Mouse (Mus musculus) embryo, embryonic 11 days (tissue): ENCODE measurements around the gene Mink1.
"Not testable (repeated sequence)": the region's sequence is repeated elsewhere in the genome, so short reads cannot be mapped to it uniquely, and the experiment has no call there.

Experiments used
- DNase-seq: peaks from one replicate; pipeline ENCODE4 v3.0.0-alpha.2; 2015

The Mink1 gene

GRCm38 (mm10) chr11:70561937-70562286 is 769 bp upstream of the Mink1 start:
- DNase-seq = no peak

GRCm38 (mm10) chr11:70562995-70563469 is 351 bp downstream of the Mink1 start:
- peak; percentile 36 for DNase-seq

- peak; percentile 65 for DNase-seq
Observed at GRCm38 (mm10) chr11:70563470-70564275, 992 bp downstream of the Mink1 start.

- DNase-seq = no peak
Observed at GRCm38 (mm10) chr11:70564276-70564873, 1.7 kb downstream of the Mink1 start.

GRCm38 (mm10) chr11:70566586-70566985 is 3.9 kb downstream of the Mink1 start:
- no peak for DNase-seq

GRCm38 (mm10) chr11:70570614-70571013 is 7.9 kb downstream of the Mink1 start:
- DNase-seq = not testable (repeated sequence)

GRCm38 (mm10) chr11:70571641-70572040 is 9.0 kb downstream of the Mink1 start:
- no peak for DNase-seq

- DNase-seq = no peak
Observed at GRCm38 (mm10) chr11:70572348-70572902, 9.7 kb downstream of the Mink1 start.

GRCm38 (mm10) chr11:70573872-70574271 is 11.2 kb downstream of the Mink1 start:
- no peak for DNase-seq

- DNase-seq = no peak
Observed at GRCm38 (mm10) chr11:70577201-70577600, 14.5 kb downstream of the Mink1 start.

- no peak for DNase-seq
Observed at GRCm38 (mm10) chr11:70578962-70579361, 16.3 kb downstream of the Mink1 start.

- no peak for DNase-seq
Observed at GRCm38 (mm10) chr11:70579710-70580357, 17.2 kb downstream of the Mink1 start.

GRCm38 (mm10) chr11:70580358-70580720 is 17.7 kb downstream of the Mink1 start:
- no peak for DNase-seq

- DNase-seq = no peak
Observed at GRCm38 (mm10) chr11:70580921-70581320, 18.2 kb downstream of the Mink1 start.

- no peak for DNase-seq
Observed at GRCm38 (mm10) chr11:70582196-70582595, 19.5 kb downstream of the Mink1 start.

GRCm38 (mm10) chr11:70583022-70583714 is 20.5 kb downstream of the Mink1 start:
- no peak for DNase-seq

GRCm38 (mm10) chr11:70583775-70584174 is 21.1 kb downstream of the Mink1 start:
- DNase-seq = no peak

GRCm38 (mm10) chr11:70585457-70585856 is 22.8 kb downstream of the Mink1 start:
- peak; percentile 29 for DNase-seq

- DNase-seq = no peak
Observed at GRCm38 (mm10) chr11:70586261-70586660, 23.6 kb downstream of the Mink1 start.

GRCm38 (mm10) chr11:70586954-70587353 is 24.3 kb downstream of the Mink1 start:
- DNase-seq = no peak

- no peak for DNase-seq
Observed at GRCm38 (mm10) chr11:70591733-70592132, 29.1 kb downstream of the Mink1 start.

GRCm38 (mm10) chr11:70594253-70594989 is 31.7 kb downstream of the Mink1 start:
- no peak for DNase-seq
